Mouse (Mus musculus): ENCODE measurements around the gene Lrrc73. TPM values are rescaled to one million over a fixed set of nuclear protein-coding genes. Genes with fewer than 3 reads are reported as not detected.

Lrrc73 gene
- polyA plus RNA-seq, 1 experiment: 3.6 TPM

- no peak for TF ChIP-seq FLI1 (IDR thresholded peaks at IDR 0.05; ENCODE audit: low read length)
- TF ChIP-seq GATA1 (IDR thresholded peaks at IDR 0.05; ENCODE audit: borderline replicate concordance, low read length): no peak
- H3K9me3 ChIP-seq: no peaks in the 10 kb centered on the region
- H3K36me3 ChIP-seq (replicated peaks; ENCODE audit: low read length): peaks cover 25% of the 10 kb centered on the region
- peaks cover 33% of the 10 kb centered on the region for H3K4me1 ChIP-seq
- peaks cover 10% of the 10 kb centered on the region for H3K27me3 ChIP-seq (replicated peaks)
- H3K4me3 ChIP-seq (replicated peaks): no peak overlapping the region
Measured at GRCm38 (mm10) chr17:46283911-46284310, 30.6 kb downstream of the Lrrc73 start.

- Histone ChIP-seq H3K4me1 (peaks cover 29% of the 10 kb centered on the region), H3K9me3 (peaks cover under 1% of the 10 kb centered on the region; the same call in 1 of the 2 replicates), H3K4me3 (replicated peaks) (no peak overlapping the region), H3K36me3 (replicated peaks; ENCODE audit: low read length) (peaks cover 18% of the 10 kb centered on the region), H3K27me3 (replicated peaks) (peaks cover 13% of the 10 kb centered on the region)
- TF ChIP-seq GATA1 (IDR thresholded peaks at IDR 0.05; ENCODE audit: borderline replicate concordance, low read length) (no peak), FLI1 (IDR thresholded peaks at IDR 0.05; ENCODE audit: low read length) (no peak)
Measured at GRCm38 (mm10) chr17:46284653-46285052, 31.3 kb downstream of the Lrrc73 start.

- no peak for TF ChIP-seq FLI1 (IDR thresholded peaks at IDR 0.05; ENCODE audit: low read length)
- no peak for TF ChIP-seq GATA1 (IDR thresholded peaks at IDR 0.05; ENCODE audit: borderline replicate concordance, low read length)
- Histone ChIP-seq H3K4me3 (replicated peaks) (no peak overlapping the region), H3K9me3 (peaks cover 5% of the 10 kb centered on the region; the same call in 1 of the 2 replicates), H3K4me1 (peaks cover 29% of the 10 kb centered on the region), H3K27me3 (replicated peaks) (peaks cover 19% of the 10 kb centered on the region), H3K36me3 (replicated peaks; ENCODE audit: low read length) (peaks cover 10% of the 10 kb centered on the region)
Measured at GRCm38 (mm10) chr17:46285407-46285806, 32.1 kb downstream of the Lrrc73 start.

- Histone ChIP-seq H3K9me3 (peaks cover 5% of the 10 kb centered on the region; the same call in 1 of the 2 replicates), H3K4me3 (replicated peaks) (no peak overlapping the region), H3K4me1 (peaks cover 16% of the 10 kb centered on the region), H3K36me3 (replicated peaks; ENCODE audit: low read length) (no peaks in the 10 kb centered on the region), H3K27me3 (replicated peaks) (peaks cover 35% of the 10 kb centered on the region)
- TF ChIP-seq FLI1 (IDR thresholded peaks at IDR 0.05; ENCODE audit: low read length) (no peak), GATA1 (IDR thresholded peaks at IDR 0.05; ENCODE audit: borderline replicate concordance, low read length) (no peak)
Measured at GRCm38 (mm10) chr17:46287678-46288095, 34.4 kb downstream of the Lrrc73 start.

GRCm38 (mm10) chr17:46296601-46297000, 43.3 kb downstream of the Lrrc73 start:
- no peak overlapping the region for H3K4me3 ChIP-seq (replicated peaks)
- TF ChIP-seq FLI1 (IDR thresholded peaks at IDR 0.05; ENCODE audit: low read length) (no peak), GATA1 (IDR thresholded peaks at IDR 0.05; ENCODE audit: borderline replicate concordance, low read length) (no peak)
- no peaks in the 10 kb centered on the region for H3K9me3 ChIP-seq
- peaks cover 80% of the 10 kb centered on the region for H3K27me3 ChIP-seq (replicated peaks)
- no peaks in the 10 kb centered on the region for H3K36me3 ChIP-seq (replicated peaks; ENCODE audit: low read length)
- H3K4me1 ChIP-seq: peaks cover 28% of the 10 kb centered on the region

- Histone ChIP-seq H3K27me3 (replicated peaks) (peaks cover 82% of the 10 kb centered on the region), H3K36me3 (replicated peaks; ENCODE audit: low read length) (no peaks in the 10 kb centered on the region), H3K4me1 (peaks cover 32% of the 10 kb centered on the region), H3K9me3 (no peaks in the 10 kb centered on the region), H3K4me3 (replicated peaks) (peak overlapping the region; percentile 91)
- TF ChIP-seq GATA1 (IDR thresholded peaks at IDR 0.05; ENCODE audit: borderline replicate concordance, low read length) (no peak), FLI1 (IDR thresholded peaks at IDR 0.05; ENCODE audit: low read length) (no peak)
Measured at GRCm38 (mm10) chr17:46297028-46297363, 43.7 kb downstream of the Lrrc73 start.

- Histone ChIP-seq H3K4me1 (peaks cover 37% of the 10 kb centered on the region), H3K4me3 (replicated peaks) (peak within 1 kb of the TSS; percentile 91), H3K9me3 (no peaks in the 10 kb centered on the region), H3K36me3 (replicated peaks; ENCODE audit: low read length) (no peaks in the 10 kb centered on the region), H3K27me3 (replicated peaks) (peaks cover 76% of the 10 kb centered on the region)
- TF ChIP-seq GATA1 (IDR thresholded peaks at IDR 0.05; ENCODE audit: borderline replicate concordance, low read length) (no peak), FLI1 (IDR thresholded peaks at IDR 0.05; ENCODE audit: low read length) (no peak)
Measured at GRCm38 (mm10) chr17:46297364-46298219, 44.3 kb downstream of the Lrrc73 start, which contains the start of gene Dlk2. Gene Dlk2 (plus strand): TSS chr17:46297421.

GRCm38 (mm10) chr17:46298220-46298913, 45.0 kb downstream of the Lrrc73 start:
- H3K9me3 ChIP-seq: no peaks in the 10 kb centered on the region
- peaks cover 37% of the 10 kb centered on the region for H3K4me1 ChIP-seq
- peaks cover 5% of the 10 kb centered on the region for H3K36me3 ChIP-seq (replicated peaks; ENCODE audit: low read length)
- peak overlapping the region; percentile 91 for H3K4me3 ChIP-seq (replicated peaks)
- H3K27me3 ChIP-seq (replicated peaks): peaks cover 74% of the 10 kb centered on the region
- no peak for TF ChIP-seq FLI1 (IDR thresholded peaks at IDR 0.05; ENCODE audit: low read length)
- TF ChIP-seq GATA1 (IDR thresholded peaks at IDR 0.05; ENCODE audit: borderline replicate concordance, low read length): no peak

GRCm38 (mm10) chr17:46301892-46302291, 48.6 kb downstream of the Lrrc73 start:
- Histone ChIP-seq H3K4me1 (peaks cover 46% of the 10 kb centered on the region), H3K27me3 (replicated peaks) (peaks cover 51% of the 10 kb centered on the region), H3K4me3 (replicated peaks) (no peak overlapping the region), H3K9me3 (no peaks in the 10 kb centered on the region), H3K36me3 (replicated peaks; ENCODE audit: low read length) (peaks cover 39% of the 10 kb centered on the region)
- no peak for TF ChIP-seq GATA1 (IDR thresholded peaks at IDR 0.05; ENCODE audit: borderline replicate concordance, low read length)
- no peak for TF ChIP-seq FLI1 (IDR thresholded peaks at IDR 0.05; ENCODE audit: low read length)

- no peaks in the 10 kb centered on the region for H3K9me3 ChIP-seq
- peaks cover 52% of the 10 kb centered on the region for H3K36me3 ChIP-seq (replicated peaks; ENCODE audit: low read length)
- peaks cover 23% of the 10 kb centered on the region for H3K4me1 ChIP-seq
Measured at GRCm38 (mm10) chr17:46304184-46304583, 50.9 kb downstream of the Lrrc73 start.

More at GRCm38 (mm10) chr17:46304184-46304583, 50.9 kb downstream of the Lrrc73 start:
- Histone ChIP-seq H3K27me3 (replicated peaks) (peaks cover 30% of the 10 kb centered on the region), H3K4me3 (replicated peaks) (no peak overlapping the region)
- no peak for TF ChIP-seq GATA1 (IDR thresholded peaks at IDR 0.05; ENCODE audit: borderline replicate concordance, low read length)
- no peak for TF ChIP-seq FLI1 (IDR thresholded peaks at IDR 0.05; ENCODE audit: low read length)

Other genes with a start within 250 kb of the Lrrc73 start
- gene Vegfa, start 221.2 kb upstream of the Lrrc73 start, polyA plus RNA-seq (2012; ENCODE audit: insufficient read depth, low replicate concordance): 48.1 and 103 TPM in 2 replicates
- 33.8 and 77.2 TPM in 2 replicates for gene Mrps18a, start 142.5 kb upstream of the Lrrc73 start, polyA plus RNA-seq (2012; ENCODE audit: insufficient read depth, low replicate concordance)
- gene Rsph9, start 109.3 kb upstream of the Lrrc73 start, polyA plus RNA-seq (2012; ENCODE audit: insufficient read depth, low replicate concordance): not detected in 2 replicates
- gene Mad2l1bp, start 100.0 kb upstream of the Lrrc73 start, polyA plus RNA-seq (2012; ENCODE audit: insufficient read depth, low replicate concordance): 8.8 and 18.5 TPM in 2 replicates
- gene Gtpbp2, start 92.5 kb upstream of the Lrrc73 start, polyA plus RNA-seq (2012; ENCODE audit: insufficient read depth, low replicate concordance): 65.9 and 69.9 TPM in 2 replicates
- gene Polh, start 50.9 kb upstream of the Lrrc73 start, polyA plus RNA-seq (2012; ENCODE audit: insufficient read depth, low replicate concordance): 0.35 and 1.6 TPM in 2 replicates
- gene Xpo5, start 50.7 kb upstream of the Lrrc73 start, polyA plus RNA-seq (2012; ENCODE audit: insufficient read depth, low replicate concordance): 2.1 and 4.5 TPM in 2 replicates
- gene Polr1c, start 5.5 kb upstream of the Lrrc73 start, polyA plus RNA-seq (2012; ENCODE audit: insufficient read depth, low replicate concordance): 10.9 TPM in 1 of 2 replicates, not detected in the other
- 213 and 264 TPM in 2 replicates for gene Yipf3, start 5.5 kb upstream of the Lrrc73 start, polyA plus RNA-seq (2012; ENCODE audit: insufficient read depth, low replicate concordance)
- gene Tjap1, start 29.5 kb downstream of the Lrrc73 start, polyA plus RNA-seq (2012; ENCODE audit: insufficient read depth, low replicate concordance): 42.7 and 59.0 TPM in 2 replicates
- gene Dlk2, start 43.9 kb downstream of the Lrrc73 start, polyA plus RNA-seq (2012; ENCODE audit: insufficient read depth, low replicate concordance): not detected in 2 replicates
- 6.4 and 13.4 TPM in 2 replicates for gene Abcc10, start 74.8 kb downstream of the Lrrc73 start, polyA plus RNA-seq (2012; ENCODE audit: insufficient read depth, low replicate concordance)
- gene Zfp318, start 130.2 kb downstream of the Lrrc73 start, polyA plus RNA-seq (2012; ENCODE audit: insufficient read depth, low replicate concordance): 0.84 and 1.2 TPM in 2 replicates
- gene Crip3, start 175.4 kb downstream of the Lrrc73 start, polyA plus RNA-seq (2012; ENCODE audit: insufficient read depth, low replicate concordance): not detected in 2 replicates
- gene Slc22a7, start 184.9 kb downstream of the Lrrc73 start, polyA plus RNA-seq (2012; ENCODE audit: insufficient read depth, low replicate concordance): not detected in 2 replicates
- gene Ttbk1, start 234.1 kb downstream of the Lrrc73 start, polyA plus RNA-seq (2012; ENCODE audit: insufficient read depth, low replicate concordance): 0.06 and 0.60 TPM in 2 replicates
- 6.5 and 14.6 TPM in 2 replicates for gene Dnph1, start 243.2 kb downstream of the Lrrc73 start, polyA plus RNA-seq (2012; ENCODE audit: insufficient read depth, low replicate concordance)